Mouse (Mus musculus): ENCODE results near the gene Asb4.

DNA sequence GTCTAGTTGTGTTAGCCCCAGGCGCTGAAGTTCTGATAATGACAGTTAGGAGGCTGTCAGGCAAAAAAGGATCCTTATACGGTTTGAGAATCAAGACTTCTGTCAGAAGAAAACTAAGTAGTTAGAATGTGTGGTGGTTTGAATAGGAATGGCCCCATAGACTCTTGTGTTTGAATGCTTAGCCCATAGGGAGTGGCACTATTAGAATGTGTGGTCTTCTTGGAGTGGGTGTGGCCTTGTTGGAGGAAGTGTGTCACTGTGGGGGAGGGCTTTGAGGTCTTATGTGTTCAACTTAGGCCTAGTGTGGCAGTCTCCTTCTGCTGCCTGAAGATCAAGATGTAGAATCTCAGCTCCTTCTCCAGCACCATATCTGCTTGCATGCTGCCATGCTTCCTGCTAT lies 43.8 kb downstream of the Asb4 start:
- TF ChIP-seq CTCF (IDR thresholded peaks at IDR 0.05; ENCODE audit: low read depth), result no peak
- no peak for TF ChIP-seq EP300 (IDR thresholded peaks at IDR 0.05; ENCODE audit: low read depth)

Data from liver, embryonic 14.5 days (tissue).